Mouse (Mus musculus): ENCODE data around the gene Specc1. TPM values are rescaled to one million over a fixed set of nuclear protein-coding genes. Genes with fewer than 3 reads are reported as not detected.

Specc1 gene
- polyA plus RNA-seq, 2 experiments, result 23.5 to 40.5 TPM

- Histone ChIP-seq H3K36me3 (replicated peaks; ENCODE audit: control insufficient read depth, insufficient read depth, low read depth) (no peaks in the 10 kb centered on the region), H3K9me3 (ENCODE audit: control insufficient read depth, low read length) (no peaks in the 10 kb centered on the region), H3K4me3 (ENCODE audit: insufficient read depth in 1 of 2, low read depth in 2 of 2, low read length in 2 of 2) (no peak overlapping the region), H3K27ac (no peak overlapping the region), H3K9ac (replicated peaks) (no peak overlapping the region), H3K4me2 (ENCODE audit: low read depth) (no peak overlapping the region), H3K27me3 (ENCODE audit: control insufficient read depth, insufficient read depth, low read length) (no peaks in the 10 kb centered on the region), H3K4me1 (replicated peaks; ENCODE audit: control insufficient read depth in 2 of 2, insufficient read depth in 2 of 2, low read length in 1 of 2) (peaks cover 0 to 13% of the 10 kb centered on the region in 2 experiments; a peak in 3 of 4 replicates)
- DNase-seq (ENCODE audit: low read depth in 3 of 3, low spot score in 3 of 3) (no peak), ATAC-seq (ENCODE audit: insufficient read depth) (no peak)
- TF ChIP-seq CTCF (IDR thresholded peaks at IDR 0.05; ENCODE audit: low read depth), result no peak
- no peak for TF ChIP-seq EP300 (IDR thresholded peaks at IDR 0.05; ENCODE audit: low read depth)
- WGBS (ENCODE audit: insufficient replicate concordance), result 92% methylated on average over 10 of the region's 10 CpGs
These were observed 121.8 kb downstream of the Specc1 start for GRCm38 (mm10) chr11:62078371-62078770.

DNA sequence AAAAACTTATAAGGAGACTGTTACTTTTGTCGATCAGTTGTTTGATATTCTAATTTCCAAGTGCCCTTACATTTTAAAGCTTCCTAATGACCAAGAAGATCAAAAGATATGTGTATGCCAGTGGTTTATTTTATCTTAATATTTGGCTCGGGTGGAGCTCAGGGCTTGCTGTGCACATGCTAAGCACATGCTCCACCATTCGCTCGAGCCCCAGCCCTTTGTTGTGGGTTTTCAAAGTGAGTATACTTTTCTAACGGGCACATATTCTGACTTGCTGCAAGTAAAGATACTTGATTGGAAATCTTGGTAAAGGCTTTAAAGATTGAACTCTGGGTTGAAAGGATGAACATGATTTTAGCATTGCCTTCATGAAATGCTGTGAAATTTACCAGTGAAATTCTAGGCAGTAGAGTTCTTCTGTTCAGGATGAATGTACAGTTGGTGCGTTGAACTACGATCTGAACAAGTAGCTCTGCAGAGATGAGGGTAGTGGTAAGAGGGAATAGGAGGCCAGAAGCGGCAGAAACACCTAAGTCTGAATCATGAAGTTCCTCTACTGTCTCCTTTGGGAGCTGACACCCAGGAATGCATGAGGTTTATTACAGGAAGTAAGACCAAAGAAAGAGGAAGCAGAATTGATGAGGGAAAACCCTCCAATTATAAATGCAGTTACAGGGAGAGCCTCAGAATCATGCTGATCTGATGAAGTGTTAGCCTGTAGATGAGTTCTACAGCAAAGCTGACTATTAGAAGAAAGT, 122.7 kb downstream of the Specc1 start:
- H3K9ac ChIP-seq (replicated peaks), result no peak overlapping the region
- no peak overlapping the region for H3K4me2 ChIP-seq (ENCODE audit: low read depth)
- TF ChIP-seq CTCF (IDR thresholded peaks at IDR 0.05; ENCODE audit: low read depth) (no peak), EP300 (IDR thresholded peaks at IDR 0.05; ENCODE audit: low read depth) (no peak)
- H3K4me3 ChIP-seq (ENCODE audit: insufficient read depth in 1 of 2, low read depth in 2 of 2, low read length in 2 of 2), result no peak overlapping the region
- 61% methylated on average over 8 of the region's 8 CpGs for whole genome bisulfite sequencing (ENCODE audit: insufficient replicate concordance)
- no peaks in the 10 kb centered on the region for H3K27me3 ChIP-seq (ENCODE audit: control insufficient read depth, insufficient read depth, low read length)
- DNase-seq (ENCODE audit: low read depth in 3 of 3, low spot score in 3 of 3) (no peak), ATAC-seq (ENCODE audit: insufficient read depth) (no peak)
- no peaks in the 10 kb centered on the region for H3K9me3 ChIP-seq (ENCODE audit: control insufficient read depth, low read length)
- H3K36me3 ChIP-seq (replicated peaks; ENCODE audit: control insufficient read depth, insufficient read depth, low read depth), result no peaks in the 10 kb centered on the region
- peaks cover 0 to 13% of the 10 kb centered on the region in 2 experiments; a peak in 3 of 4 replicates for H3K4me1 ChIP-seq (replicated peaks; ENCODE audit: control insufficient read depth in 2 of 2, insufficient read depth in 2 of 2, low read length in 1 of 2)
- no peak overlapping the region for H3K27ac ChIP-seq

DNA sequence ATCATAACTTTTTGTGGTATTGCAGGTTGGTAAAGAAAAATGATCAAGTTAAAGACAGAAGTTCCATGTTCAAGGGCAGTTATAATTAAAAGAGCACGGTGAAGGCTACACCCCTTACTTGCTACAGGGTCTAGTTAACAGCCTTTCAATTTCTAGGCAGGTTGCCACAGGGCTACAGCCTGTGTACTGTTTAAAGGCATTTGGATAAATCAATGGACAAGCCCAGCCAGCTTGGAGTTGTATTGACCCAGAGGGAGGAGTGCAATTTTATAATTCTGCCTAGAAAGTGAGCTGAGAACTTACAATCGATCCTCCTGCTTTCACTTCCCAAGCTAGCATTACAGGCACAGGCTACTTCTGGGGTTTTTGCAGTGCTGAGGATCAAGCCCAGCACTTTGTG, 123.9 kb downstream of the Specc1 start:
- H3K36me3 ChIP-seq (replicated peaks; ENCODE audit: control insufficient read depth, insufficient read depth, low read depth), result no peaks in the 10 kb centered on the region
- H3K4me3 ChIP-seq (ENCODE audit: insufficient read depth in 1 of 2, low read depth in 2 of 2, low read length in 2 of 2), result no peak overlapping the region
- no peak for ATAC-seq (ENCODE audit: insufficient read depth)
- WGBS (ENCODE audit: insufficient replicate concordance), result 75% methylated on average over 2 of the region's 2 CpGs
- no peak overlapping the region for H3K27ac ChIP-seq
- peaks cover 0 to 12% of the 10 kb centered on the region in 2 experiments; a peak in 3 of 4 replicates for H3K4me1 ChIP-seq (replicated peaks; ENCODE audit: control insufficient read depth in 2 of 2, insufficient read depth in 2 of 2, low read length in 1 of 2)
- H3K27me3 ChIP-seq (ENCODE audit: control insufficient read depth, insufficient read depth, low read length), result no peaks in the 10 kb centered on the region
- TF ChIP-seq EP300 (IDR thresholded peaks at IDR 0.05; ENCODE audit: low read depth), result no peak
- no peak for TF ChIP-seq CTCF (IDR thresholded peaks at IDR 0.05; ENCODE audit: low read depth)
- no peak for DNase-seq (ENCODE audit: low read depth in 3 of 3, low spot score in 3 of 3)
- no peaks in the 10 kb centered on the region for H3K9me3 ChIP-seq (ENCODE audit: control insufficient read depth, low read length)
- H3K4me2 ChIP-seq (ENCODE audit: low read depth), result no peak overlapping the region
- H3K9ac ChIP-seq (replicated peaks), result no peak overlapping the region

DNA sequence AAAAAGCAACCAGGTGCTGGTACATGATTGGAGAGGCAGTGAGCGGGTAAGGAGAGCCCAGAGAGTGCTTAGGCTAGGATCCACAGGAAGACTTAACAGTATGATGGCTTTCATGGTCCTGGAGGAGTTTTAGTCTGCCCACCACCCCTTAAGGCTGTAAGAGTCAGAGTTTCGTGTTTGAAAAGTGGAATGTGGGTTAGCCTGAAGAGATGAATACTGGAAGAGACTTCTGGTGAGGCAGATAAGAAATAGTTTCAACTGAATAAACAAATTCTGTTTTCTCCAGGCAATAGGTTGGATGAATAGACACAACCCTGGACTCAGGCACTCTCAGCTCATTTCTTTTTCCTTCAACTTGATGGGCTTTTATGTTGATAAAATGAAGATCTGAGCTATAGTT, 130.1 kb downstream of the Specc1 start:
- no peak overlapping the region for H3K4me2 ChIP-seq (ENCODE audit: low read depth)
- H3K9ac ChIP-seq (replicated peaks), result no peak overlapping the region
- 25% methylated on average over 2 of the region's 2 CpGs for WGBS (ENCODE audit: insufficient replicate concordance)
- DNase-seq (ENCODE audit: low read depth in 3 of 3, low spot score in 3 of 3), result no peak
- H3K36me3 ChIP-seq (replicated peaks; ENCODE audit: control insufficient read depth, insufficient read depth, low read depth), result no peaks in the 10 kb centered on the region
- no peak overlapping the region for H3K27ac ChIP-seq
- no peak for ATAC-seq (ENCODE audit: insufficient read depth)
- TF ChIP-seq EP300 (IDR thresholded peaks at IDR 0.05; ENCODE audit: low read depth) (no peak), CTCF (IDR thresholded peaks at IDR 0.05; ENCODE audit: low read depth) (no peak)
- peaks cover 4 to 10% of the 10 kb centered on the region in 2 experiments for H3K4me1 ChIP-seq (replicated peaks; ENCODE audit: control insufficient read depth in 2 of 2, insufficient read depth in 2 of 2, low read length in 1 of 2)
- H3K27me3 ChIP-seq (ENCODE audit: control insufficient read depth, insufficient read depth, low read length), result no peaks in the 10 kb centered on the region
- H3K4me3 ChIP-seq (ENCODE audit: insufficient read depth in 1 of 2, low read depth in 2 of 2, low read length in 2 of 2), result no peak overlapping the region
- no peaks in the 10 kb centered on the region for H3K9me3 ChIP-seq (ENCODE audit: control insufficient read depth, low read length)

DNA sequence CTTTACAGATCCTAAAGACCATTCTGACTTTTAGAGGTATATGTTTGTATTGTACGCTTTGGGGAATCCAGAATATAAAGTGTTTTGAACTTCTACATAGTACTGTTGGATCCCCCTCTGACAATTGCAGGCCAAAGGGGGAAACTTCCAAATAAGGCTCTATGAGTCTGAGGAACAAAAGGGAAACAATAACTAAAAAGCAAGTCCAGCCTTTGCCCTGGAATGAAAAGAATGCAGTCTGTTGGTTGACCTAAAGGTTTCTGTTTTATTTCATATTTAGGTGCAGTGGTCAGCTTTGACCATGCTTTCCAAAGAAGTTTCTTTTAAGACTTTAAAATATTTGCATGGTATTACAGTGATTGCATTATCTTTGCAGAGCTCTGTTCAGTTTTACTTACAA, 130.5 kb downstream of the Specc1 start:
- WGBS (ENCODE audit: insufficient replicate concordance), result 82% methylated on average over 1 of the region's 1 CpGs
- TF ChIP-seq EP300 (IDR thresholded peaks at IDR 0.05; ENCODE audit: low read depth) (no peak), CTCF (IDR thresholded peaks at IDR 0.05; ENCODE audit: low read depth) (no peak)
- no peak for DNase-seq (ENCODE audit: low read depth in 3 of 3, low spot score in 3 of 3)
- H3K27me3 ChIP-seq (ENCODE audit: control insufficient read depth, insufficient read depth, low read length), result no peaks in the 10 kb centered on the region
- H3K27ac ChIP-seq, result no peak overlapping the region
- peaks cover 4 to 10% of the 10 kb centered on the region in 2 experiments for H3K4me1 ChIP-seq (replicated peaks; ENCODE audit: control insufficient read depth in 2 of 2, insufficient read depth in 2 of 2, low read length in 1 of 2)
- H3K9me3 ChIP-seq (ENCODE audit: control insufficient read depth, low read length), result no peaks in the 10 kb centered on the region
- no peak for ATAC-seq (ENCODE audit: insufficient read depth)
- no peak overlapping the region for H3K4me2 ChIP-seq (ENCODE audit: low read depth)
- no peaks in the 10 kb centered on the region for H3K36me3 ChIP-seq (replicated peaks; ENCODE audit: control insufficient read depth, insufficient read depth, low read depth)
- no peak overlapping the region for H3K9ac ChIP-seq (replicated peaks)
- no peak overlapping the region for H3K4me3 ChIP-seq (ENCODE audit: insufficient read depth in 1 of 2, low read depth in 2 of 2, low read length in 2 of 2)
